Mouse (Mus musculus): Measurements from ENCODE around the gene Phactr3. TPM values are rescaled to one million over a fixed set of nuclear protein-coding genes. Genes with fewer than 3 reads are reported as not detected.

Phactr3 gene
- polyA plus RNA-seq, 1 experiment from 2014 or later: 6.6 TPM

- Histone ChIP-seq H3K4me1 (ENCODE audit: control insufficient read depth, insufficient read depth, low read length) (no peaks in the 10 kb centered on the region), H3K27me3 (ENCODE audit: control insufficient read depth, insufficient read depth, low read length) (no peaks in the 10 kb centered on the region), H3K4me3 (ENCODE audit: low read length) (no peak overlapping the region), H3K9ac (ENCODE audit: low read length) (no peak overlapping the region), H3K9me3 (replicated peaks; ENCODE audit: control insufficient read depth, low read length) (no peaks in the 10 kb centered on the region), H3K27ac (ENCODE audit: low read length) (no peak overlapping the region), H3K36me3 (ENCODE audit: control insufficient read depth, insufficient read depth) (no peaks in the 10 kb centered on the region), H3K4me2 (ENCODE audit: low read depth, low read length) (no peak overlapping the region)
- ATAC-seq (replicated peaks; ENCODE audit: extremely low read depth, insufficient read depth, low FRiP score): no peak
- 85% methylated on average over 2 of the region's 2 CpGs for WGBS
Observed at GRCm38 (mm10) chr2:178129676-178130075, 10.9 kb downstream of the Phactr3 start.

DNA sequence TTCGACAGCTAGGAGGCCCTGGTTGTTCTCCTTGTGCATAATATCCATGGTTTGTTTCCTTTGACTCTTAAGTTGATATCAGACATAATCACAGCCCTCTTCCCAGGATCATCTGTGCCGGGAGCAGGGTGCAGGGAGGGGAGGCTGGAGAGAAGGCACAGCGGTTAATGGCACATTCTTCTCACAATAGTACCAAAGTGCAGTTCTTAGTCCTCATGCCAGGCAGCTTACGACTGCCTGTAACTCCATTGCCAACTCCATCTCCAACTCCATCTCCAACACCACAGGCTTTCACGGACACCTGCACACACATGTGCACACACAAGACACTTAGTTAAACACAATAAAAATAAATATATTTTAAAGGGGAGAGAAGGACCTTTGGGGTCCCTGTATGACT is 11.8 kb downstream of the Phactr3 start:
- Histone ChIP-seq H3K27ac (ENCODE audit: low read length) (no peak overlapping the region), H3K4me2 (ENCODE audit: low read depth, low read length) (no peak overlapping the region), H3K4me3 (ENCODE audit: low read length) (no peak overlapping the region), H3K36me3 (ENCODE audit: control insufficient read depth, insufficient read depth) (no peaks in the 10 kb centered on the region), H3K9me3 (replicated peaks; ENCODE audit: control insufficient read depth, low read length) (no peaks in the 10 kb centered on the region), H3K4me1 (ENCODE audit: control insufficient read depth, insufficient read depth, low read length) (no peaks in the 10 kb centered on the region), H3K9ac (ENCODE audit: low read length) (no peak overlapping the region), H3K27me3 (ENCODE audit: control insufficient read depth, insufficient read depth, low read length) (no peaks in the 10 kb centered on the region)
- ATAC-seq (replicated peaks; ENCODE audit: extremely low read depth, insufficient read depth, low FRiP score): no peak
- 74% methylated on average over 5 of the region's 5 CpGs for WGBS

DNA sequence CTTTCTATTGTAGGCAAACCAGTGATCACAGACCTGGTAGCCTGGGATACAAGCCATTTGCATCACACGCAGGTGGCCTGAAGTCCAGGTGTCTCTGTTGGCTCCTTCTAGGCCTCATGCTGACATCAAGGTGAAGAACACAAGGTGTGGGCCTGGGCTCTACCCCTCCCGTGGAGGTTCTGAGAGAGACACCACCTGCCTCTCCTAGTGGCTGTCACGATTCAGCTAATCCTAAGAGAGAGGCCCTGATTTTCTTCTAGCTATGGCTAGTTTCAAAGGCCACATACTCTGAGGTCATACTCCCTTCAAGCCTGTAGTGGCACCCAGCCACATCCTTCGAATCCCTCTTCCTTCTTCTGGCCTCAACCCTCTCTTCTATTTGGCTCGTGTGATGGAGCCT is 12.2 kb downstream of the Phactr3 start:
- ATAC-seq (replicated peaks; ENCODE audit: extremely low read depth, insufficient read depth, low FRiP score): no peak
- Histone ChIP-seq H3K4me1 (ENCODE audit: control insufficient read depth, insufficient read depth, low read length) (no peaks in the 10 kb centered on the region), H3K27ac (ENCODE audit: low read length) (no peak overlapping the region), H3K9ac (ENCODE audit: low read length) (no peak overlapping the region), H3K4me3 (ENCODE audit: low read length) (no peak overlapping the region), H3K27me3 (ENCODE audit: control insufficient read depth, insufficient read depth, low read length) (no peaks in the 10 kb centered on the region), H3K4me2 (ENCODE audit: low read depth, low read length) (no peak overlapping the region), H3K9me3 (replicated peaks; ENCODE audit: control insufficient read depth, low read length) (no peaks in the 10 kb centered on the region), H3K36me3 (ENCODE audit: control insufficient read depth, insufficient read depth) (no peaks in the 10 kb centered on the region)
- 61% methylated on average over 5 of the region's 5 CpGs for WGBS

DNA sequence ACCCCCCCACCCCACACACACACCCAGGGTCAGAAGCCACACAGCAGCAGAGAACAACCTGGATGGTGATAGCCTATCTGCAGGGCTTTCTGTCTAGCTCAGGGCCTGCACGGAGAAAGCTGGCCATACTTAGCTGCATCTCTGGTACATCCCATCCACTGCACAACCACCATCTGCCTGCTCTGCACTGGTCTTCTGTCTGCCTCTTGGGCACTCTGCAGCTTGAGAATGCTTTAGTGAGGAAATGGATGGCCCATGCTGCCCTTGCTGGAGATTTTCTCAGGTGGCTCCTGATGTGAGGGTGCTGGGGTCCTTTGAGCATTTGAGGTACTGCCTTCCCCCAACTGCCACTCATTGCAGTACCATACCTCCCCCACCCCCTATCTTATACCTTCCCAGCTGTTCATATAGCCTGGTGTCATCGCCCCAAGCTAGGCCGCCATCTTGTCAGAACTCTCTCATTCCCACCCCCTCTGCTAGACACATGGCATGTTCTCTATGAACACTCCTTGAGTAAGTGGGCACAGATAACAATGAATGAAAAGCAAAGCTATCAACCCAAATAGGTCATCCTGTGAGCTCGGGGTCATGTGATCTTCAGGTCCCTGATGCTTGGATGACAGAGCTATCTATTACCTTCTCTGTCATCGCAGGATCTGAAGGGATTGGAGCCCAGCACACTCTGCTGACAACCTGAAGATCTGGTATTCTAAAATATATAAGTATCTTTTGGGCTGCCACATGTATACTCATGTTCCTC is 13.0 kb downstream of the Phactr3 start:
- Histone ChIP-seq H3K9me3 (replicated peaks; ENCODE audit: control insufficient read depth, low read length) (no peaks in the 10 kb centered on the region), H3K9ac (ENCODE audit: low read length) (no peak overlapping the region), H3K27me3 (ENCODE audit: control insufficient read depth, insufficient read depth, low read length) (no peaks in the 10 kb centered on the region), H3K4me1 (ENCODE audit: control insufficient read depth, insufficient read depth, low read length) (no peaks in the 10 kb centered on the region), H3K4me3 (ENCODE audit: low read length) (no peak overlapping the region), H3K4me2 (ENCODE audit: low read depth, low read length) (no peak overlapping the region), H3K27ac (ENCODE audit: low read length) (no peak overlapping the region), H3K36me3 (ENCODE audit: control insufficient read depth, insufficient read depth) (no peaks in the 10 kb centered on the region)
- ATAC-seq (replicated peaks; ENCODE audit: extremely low read depth, insufficient read depth, low FRiP score): no peak
- WGBS: 81% methylated on average over 5 of the region's 5 CpGs

- peaks cover 5% of the 10 kb centered on the region for H3K27me3 ChIP-seq (ENCODE audit: control insufficient read depth, insufficient read depth, low read length)
- H3K4me2 ChIP-seq (ENCODE audit: low read depth, low read length): no peak overlapping the region
- WGBS: 41% methylated on average over 4 of the region's 4 CpGs
- H3K9me3 ChIP-seq (replicated peaks; ENCODE audit: control insufficient read depth, low read length): no peaks in the 10 kb centered on the region
- H3K9ac ChIP-seq (ENCODE audit: low read length): no peak overlapping the region
- H3K27ac ChIP-seq (ENCODE audit: low read length): no peak overlapping the region
- no peak for ATAC-seq (replicated peaks; ENCODE audit: extremely low read depth, insufficient read depth, low FRiP score)
- no peak overlapping the region for H3K4me3 ChIP-seq (ENCODE audit: low read length)
- H3K36me3 ChIP-seq (ENCODE audit: control insufficient read depth, insufficient read depth): no peaks in the 10 kb centered on the region
- no peaks in the 10 kb centered on the region for H3K4me1 ChIP-seq (ENCODE audit: control insufficient read depth, insufficient read depth, low read length)
Observed at GRCm38 (mm10) chr2:178135713-178136112, 16.9 kb downstream of the Phactr3 start.

DNA sequence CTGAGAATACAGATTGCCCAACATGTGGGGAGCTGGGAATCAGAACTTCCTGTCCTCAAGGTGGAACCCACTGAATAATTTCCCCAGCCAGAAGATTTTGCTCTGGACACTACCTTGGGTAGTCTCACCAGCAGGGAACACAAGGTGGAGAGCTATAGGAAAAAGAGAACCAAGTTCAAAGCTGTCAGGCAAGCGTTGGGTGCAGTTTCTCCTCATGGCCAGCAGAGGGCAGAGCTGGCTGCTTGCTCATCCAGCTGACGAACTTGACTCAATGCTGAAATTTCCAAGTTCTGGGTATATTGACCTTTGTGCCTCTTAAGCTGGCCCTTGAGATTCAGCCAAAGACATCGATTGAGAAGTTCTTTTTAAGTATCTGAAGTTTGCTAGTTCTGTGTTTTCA is 18.7 kb downstream of the Phactr3 start:
- Histone ChIP-seq H3K9me3 (replicated peaks; ENCODE audit: control insufficient read depth, low read length) (no peaks in the 10 kb centered on the region), H3K4me2 (ENCODE audit: low read depth, low read length) (no peak overlapping the region), H3K27ac (ENCODE audit: low read length) (no peak overlapping the region), H3K27me3 (ENCODE audit: control insufficient read depth, insufficient read depth, low read length) (peaks cover 22% of the 10 kb centered on the region), H3K9ac (ENCODE audit: low read length) (no peak overlapping the region), H3K36me3 (ENCODE audit: control insufficient read depth, insufficient read depth) (no peaks in the 10 kb centered on the region), H3K4me3 (ENCODE audit: low read length) (no peak overlapping the region), H3K4me1 (ENCODE audit: control insufficient read depth, insufficient read depth, low read length) (peaks cover 4% of the 10 kb centered on the region; the same call in 1 of the 2 replicates)
- no peak for ATAC-seq (replicated peaks; ENCODE audit: extremely low read depth, insufficient read depth, low FRiP score)
- WGBS: 7% methylated on average over 3 of the region's 3 CpGs

DNA sequence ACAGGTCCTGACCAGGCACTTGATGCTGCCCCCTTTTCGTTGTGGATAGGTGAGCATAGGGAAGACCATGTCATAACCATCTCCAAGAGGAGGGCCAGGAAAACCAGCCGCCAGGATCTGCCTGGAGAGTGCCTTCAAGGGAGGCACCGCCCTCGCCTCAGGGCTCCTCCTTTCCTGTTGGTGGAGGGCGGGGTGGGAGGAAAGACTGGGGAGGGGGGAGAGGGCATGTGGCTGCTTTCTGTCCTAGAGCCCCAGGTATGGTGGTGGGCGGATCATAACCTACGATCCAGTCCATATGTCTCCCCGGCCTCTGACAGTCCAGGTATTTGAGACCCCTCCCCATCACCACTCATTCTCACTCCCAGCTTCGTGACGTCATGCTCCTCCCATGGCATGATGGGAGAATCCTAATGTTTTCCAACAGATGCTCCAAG is 22.7 kb downstream of the Phactr3 start:
- peaks cover 37% of the 10 kb centered on the region for H3K27me3 ChIP-seq (ENCODE audit: control insufficient read depth, insufficient read depth, low read length)
- ATAC-seq (replicated peaks; ENCODE audit: extremely low read depth, insufficient read depth, low FRiP score): no peak
- no peak overlapping the region for H3K27ac ChIP-seq (ENCODE audit: low read length)
- H3K36me3 ChIP-seq (ENCODE audit: control insufficient read depth, insufficient read depth): no peaks in the 10 kb centered on the region
- H3K4me1 ChIP-seq (ENCODE audit: control insufficient read depth, insufficient read depth, low read length): peaks cover 4% of the 10 kb centered on the region; the same call in 1 of the 2 replicates
- H3K4me2 ChIP-seq (ENCODE audit: low read depth, low read length): no peak overlapping the region
- H3K9me3 ChIP-seq (replicated peaks; ENCODE audit: control insufficient read depth, low read length): no peaks in the 10 kb centered on the region
- 3% methylated on average over 10 of the region's 10 CpGs for WGBS
- no peak overlapping the region for H3K4me3 ChIP-seq (ENCODE audit: low read length)
- no peak overlapping the region for H3K9ac ChIP-seq (ENCODE audit: low read length)

- Histone ChIP-seq H3K27ac (ENCODE audit: low read length) (no peak overlapping the region), H3K27me3 (ENCODE audit: control insufficient read depth, insufficient read depth, low read length) (peaks cover 37% of the 10 kb centered on the region), H3K4me2 (ENCODE audit: low read depth, low read length) (peak overlapping the region; percentile 48), H3K4me1 (ENCODE audit: control insufficient read depth, insufficient read depth, low read length) (peaks cover 4% of the 10 kb centered on the region; the same call in 1 of the 2 replicates), H3K36me3 (ENCODE audit: control insufficient read depth, insufficient read depth) (no peaks in the 10 kb centered on the region), H3K9ac (ENCODE audit: low read length) (peak overlapping the region; percentile 35; the same call in 1 of the 2 replicates), H3K9me3 (replicated peaks; ENCODE audit: control insufficient read depth, low read length) (no peaks in the 10 kb centered on the region), H3K4me3 (ENCODE audit: low read length) (peak overlapping the region; percentile 25)
- no peak for ATAC-seq (replicated peaks; ENCODE audit: extremely low read depth, insufficient read depth, low FRiP score)
- 13% methylated on average over 42 of the region's 42 CpGs for WGBS
Observed at GRCm38 (mm10) chr2:178142291-178143023, 23.7 kb downstream of the Phactr3 start.

DNA sequence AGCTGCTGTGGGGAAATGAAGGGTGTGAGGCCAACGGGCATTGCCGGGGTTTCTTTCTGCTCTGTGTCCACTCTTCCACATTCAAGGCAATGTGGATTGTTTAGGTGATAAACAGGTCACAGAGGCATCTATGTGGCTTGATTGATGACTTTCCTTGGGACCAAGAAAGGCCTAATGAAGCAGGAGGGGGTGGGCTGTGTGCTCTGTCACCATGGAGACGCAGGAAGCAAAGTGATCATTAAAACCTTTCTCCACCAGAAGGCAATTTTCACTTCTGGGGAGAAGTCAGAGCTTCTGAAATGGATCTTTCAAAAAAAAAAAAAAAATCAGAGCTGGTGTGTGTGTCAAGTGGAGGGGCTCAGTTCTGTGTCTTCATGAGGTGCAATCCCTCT is 24.2 kb downstream of the Phactr3 start:
- H3K4me2 ChIP-seq (ENCODE audit: low read depth, low read length): no peak overlapping the region
- H3K36me3 ChIP-seq (ENCODE audit: control insufficient read depth, insufficient read depth): no peaks in the 10 kb centered on the region
- no peak overlapping the region for H3K9ac ChIP-seq (ENCODE audit: low read length)
- peaks cover 4% of the 10 kb centered on the region; the same call in 1 of the 2 replicates for H3K4me1 ChIP-seq (ENCODE audit: control insufficient read depth, insufficient read depth, low read length)
- H3K9me3 ChIP-seq (replicated peaks; ENCODE audit: control insufficient read depth, low read length): no peaks in the 10 kb centered on the region
- peaks cover 37% of the 10 kb centered on the region for H3K27me3 ChIP-seq (ENCODE audit: control insufficient read depth, insufficient read depth, low read length)
- no peak overlapping the region for H3K27ac ChIP-seq (ENCODE audit: low read length)
- ATAC-seq (replicated peaks; ENCODE audit: extremely low read depth, insufficient read depth, low FRiP score): no peak
- 30% methylated on average over 3 of the region's 3 CpGs for WGBS
- no peak overlapping the region for H3K4me3 ChIP-seq (ENCODE audit: low read length)

Data from heart, embryonic 16.5 days (tissue).